Mouse (Mus musculus): ENCODE data around the gene Amdhd2.
A peak's percentile ranks its signal among the peaks of the same experiment; 100 is the strongest.
"Not testable (repeated sequence)": the region's sequence is repeated elsewhere in the genome, so short reads cannot be mapped to it uniquely, and the experiment has no call there.

Gene Amdhd2

DNA sequence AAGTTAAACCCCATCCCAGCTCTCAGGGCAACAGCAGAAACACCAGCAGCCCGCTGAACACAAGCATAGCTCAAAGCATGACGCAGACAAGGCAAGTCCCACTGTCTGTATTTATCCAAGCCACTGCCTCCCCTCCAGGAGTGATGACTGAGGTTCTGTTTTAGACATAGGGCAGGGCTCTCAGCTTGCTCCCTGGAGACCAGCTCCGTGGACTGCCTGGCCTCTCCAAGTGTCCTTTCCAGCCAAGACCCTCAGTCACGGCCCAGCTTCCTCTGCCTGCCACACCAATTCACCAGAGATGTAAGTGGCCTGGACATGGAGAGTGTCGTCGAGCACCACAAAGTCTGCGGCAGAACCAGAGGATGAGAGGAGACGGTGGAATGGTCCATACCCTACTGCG lies 7.8 kb downstream of the Amdhd2 start:
- DNase-seq, result no peak

DNA sequence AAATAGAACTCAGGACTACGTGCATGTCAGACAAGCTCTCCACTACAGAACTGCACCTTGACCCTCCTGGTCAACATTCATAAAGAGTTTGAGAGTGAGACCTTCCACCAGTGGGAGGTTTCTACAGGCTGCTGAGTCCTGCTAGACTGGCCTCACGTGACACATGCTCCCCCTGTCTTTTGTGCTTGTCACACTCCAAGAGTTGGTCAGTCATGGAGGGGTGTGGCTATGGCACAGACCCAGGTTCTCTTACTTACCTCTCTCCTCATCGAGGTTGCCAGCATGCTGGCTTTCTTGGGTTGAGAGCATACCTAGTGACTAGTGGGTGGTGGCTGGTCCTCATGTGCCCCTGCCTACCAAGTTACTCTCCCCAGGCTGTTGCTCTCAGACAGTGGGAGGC lies 9.1 kb downstream of the Amdhd2 start:
- peak; percentile 73 to 81 for DNase-seq

DNA sequence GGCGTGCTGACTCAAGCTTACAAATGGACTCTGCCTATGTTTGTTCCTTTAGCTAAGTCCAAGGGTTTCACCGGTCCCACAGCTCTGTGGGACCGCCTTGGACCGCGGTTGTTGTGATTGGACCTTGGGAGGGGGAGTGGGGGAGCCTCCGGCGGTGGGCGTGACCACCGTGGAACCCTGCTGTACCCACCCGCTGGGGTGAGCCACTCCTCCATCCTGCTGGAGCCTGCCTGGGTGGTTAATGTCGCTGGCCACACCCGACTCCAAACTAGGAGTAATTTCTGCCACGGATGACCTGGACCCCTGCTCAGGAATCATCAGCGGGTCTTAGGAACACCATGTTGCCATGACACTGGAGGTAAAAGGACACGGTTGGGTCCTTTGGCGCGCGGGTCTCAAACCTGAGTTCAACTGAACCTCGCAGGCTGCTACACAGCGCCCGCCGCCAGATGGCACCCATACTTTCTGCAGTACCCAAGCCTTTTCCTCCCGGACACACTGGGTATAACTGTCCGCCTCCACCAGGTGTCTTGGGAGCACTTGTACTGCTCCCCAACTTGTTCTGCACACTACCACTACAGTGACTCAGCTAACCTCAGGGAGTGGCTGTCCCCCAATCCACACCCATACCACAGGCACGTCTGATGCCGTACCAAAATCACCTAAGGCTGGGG lies 11.5 kb downstream of the Amdhd2 start:
- peak; percentile 84 to 89 for DNase-seq

DNA sequence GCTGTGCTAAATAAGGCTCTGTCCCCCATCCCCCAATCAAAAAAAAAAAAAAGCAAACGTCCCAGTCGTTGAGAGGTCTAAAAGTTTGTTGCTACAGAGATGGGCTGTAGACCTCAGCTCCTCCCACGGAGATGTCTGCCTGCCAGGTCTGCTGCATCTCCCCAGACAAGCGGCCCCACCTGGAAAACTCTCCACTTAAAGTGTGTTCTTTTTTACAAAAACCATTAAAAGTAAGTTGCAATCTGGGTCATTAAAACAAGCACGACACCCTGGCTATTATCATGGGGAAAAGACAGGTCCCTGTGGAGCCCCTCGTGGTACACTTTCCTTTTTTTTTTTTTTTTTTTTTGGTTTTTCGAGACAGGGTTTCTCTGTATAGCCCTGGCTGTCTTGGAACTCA lies 12.2 kb downstream of the Amdhd2 start:
- DNase-seq, result no peak

DNA sequence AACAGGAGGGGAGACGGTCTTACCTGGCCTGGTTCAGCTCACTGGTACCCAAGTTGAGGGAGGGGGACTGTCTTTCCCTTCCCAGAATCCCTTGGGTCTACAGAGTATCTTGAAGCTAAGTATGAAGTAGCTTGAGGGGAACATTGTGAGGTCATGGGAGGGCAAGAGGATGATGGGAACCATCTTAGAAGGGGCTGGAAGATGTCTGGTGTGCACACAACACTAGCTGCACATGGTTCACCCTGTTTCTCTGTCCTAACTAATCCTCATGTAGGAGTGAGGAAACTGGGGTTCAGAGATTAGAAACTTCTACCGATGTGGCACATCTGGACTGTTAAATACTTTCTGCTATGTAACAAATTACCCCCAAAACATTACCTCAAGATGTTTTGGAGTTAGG lies 12.7 kb downstream of the Amdhd2 start, which contains the start of gene Pdpk1:
Gene Pdpk1, minus strand, starts transcription at position 101 of the 400 bp plus-strand sequence.
- no peak for DNase-seq

DNA sequence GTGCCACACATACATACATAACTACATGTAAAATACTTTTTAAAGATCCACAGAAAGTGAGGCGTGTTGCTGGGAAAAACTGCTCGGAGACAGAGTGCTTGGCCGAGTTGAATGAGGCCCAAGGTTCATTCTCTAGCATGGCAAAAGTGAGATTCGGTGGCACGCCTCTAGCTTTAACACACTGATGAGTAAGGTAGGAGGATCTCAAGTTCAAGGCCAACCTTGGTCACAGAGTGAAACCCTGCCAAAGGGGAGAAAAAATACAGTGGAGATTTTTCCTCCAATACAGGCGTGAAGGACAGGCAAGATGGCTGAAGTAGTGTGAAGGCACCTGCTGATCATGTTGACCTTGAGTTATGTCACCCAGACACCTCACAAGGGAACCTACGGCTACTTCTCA lies 14.1 kb downstream of the Amdhd2 start:
- no peak for DNase-seq

DNA sequence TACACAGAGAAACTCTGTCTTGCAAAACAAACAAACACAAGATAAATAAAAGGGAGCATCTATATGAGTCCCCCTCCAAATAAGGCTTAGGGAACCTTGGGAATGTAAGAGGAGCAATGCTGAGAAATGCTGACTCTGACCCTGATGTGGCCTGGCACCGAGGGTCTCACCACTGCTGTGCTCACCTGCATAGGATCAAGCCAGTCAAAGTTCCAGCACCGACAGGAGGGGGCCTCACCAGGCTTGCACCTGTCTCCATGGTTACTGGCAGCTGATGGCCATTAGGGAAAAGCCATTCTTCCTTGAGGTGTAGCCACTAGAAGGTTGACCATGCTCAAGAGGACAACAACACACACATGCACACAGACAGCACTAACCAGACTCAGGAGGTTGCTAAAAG lies 20.7 kb downstream of the Amdhd2 start:
- DNase-seq, result no peak

DNA sequence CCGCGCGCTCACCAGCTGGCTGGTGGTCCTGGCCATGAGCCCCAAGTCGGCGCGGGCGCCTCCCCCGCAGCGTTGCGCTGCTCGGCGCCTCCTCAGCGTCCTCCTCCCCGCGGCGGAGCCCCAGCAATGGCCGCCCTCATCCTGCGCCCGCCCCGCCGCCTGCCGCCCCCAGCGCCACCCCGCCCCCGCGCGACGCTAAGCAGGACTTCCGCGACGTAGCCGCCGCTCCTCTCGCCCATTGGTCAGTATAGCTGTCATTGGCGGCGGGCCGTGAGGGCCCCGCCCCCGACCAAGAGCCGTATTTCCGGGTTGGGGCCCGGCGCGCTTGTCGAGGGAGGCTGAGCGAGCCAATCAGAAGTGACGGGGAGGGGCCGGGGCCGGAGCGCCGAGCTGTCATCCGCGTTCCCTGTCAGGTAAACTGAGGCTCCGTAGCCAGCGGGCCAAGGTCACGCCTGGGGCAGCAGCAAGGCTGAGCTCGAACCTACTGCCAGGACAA lies 22.1 kb downstream of the Amdhd2 start:
- peak; percentile 97 for DNase-seq

DNA sequence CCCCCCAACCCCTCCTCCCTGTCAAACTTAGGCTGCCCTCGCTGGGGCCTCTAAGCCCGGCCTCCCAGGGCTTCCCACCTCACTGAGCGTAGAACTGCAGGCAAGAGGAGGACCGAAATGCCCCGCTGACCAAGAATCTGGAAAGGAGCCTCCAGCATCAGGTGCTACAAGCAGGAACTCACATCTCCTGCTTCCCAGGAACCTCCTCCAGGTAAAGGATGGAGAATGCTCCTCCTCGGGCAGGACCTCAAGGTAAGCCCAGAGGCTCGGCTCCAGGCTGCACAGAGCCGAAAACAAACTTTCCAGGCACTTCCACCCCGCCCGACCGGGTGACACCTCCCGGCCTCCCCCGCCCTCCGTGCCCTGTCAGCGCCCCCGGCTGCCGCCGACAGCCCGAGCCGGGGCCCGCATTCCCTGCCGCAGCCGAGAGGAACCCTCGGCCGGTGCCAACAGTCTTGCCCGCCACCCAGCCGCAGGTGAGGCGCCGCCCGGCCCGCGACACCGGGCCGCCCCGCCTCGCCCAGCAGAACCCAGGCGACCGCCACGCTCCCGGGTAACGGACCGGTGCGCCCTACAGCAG lies 22.6 kb downstream of the Amdhd2 start:
- peak; percentile 38 to 39 for DNase-seq

DNA sequence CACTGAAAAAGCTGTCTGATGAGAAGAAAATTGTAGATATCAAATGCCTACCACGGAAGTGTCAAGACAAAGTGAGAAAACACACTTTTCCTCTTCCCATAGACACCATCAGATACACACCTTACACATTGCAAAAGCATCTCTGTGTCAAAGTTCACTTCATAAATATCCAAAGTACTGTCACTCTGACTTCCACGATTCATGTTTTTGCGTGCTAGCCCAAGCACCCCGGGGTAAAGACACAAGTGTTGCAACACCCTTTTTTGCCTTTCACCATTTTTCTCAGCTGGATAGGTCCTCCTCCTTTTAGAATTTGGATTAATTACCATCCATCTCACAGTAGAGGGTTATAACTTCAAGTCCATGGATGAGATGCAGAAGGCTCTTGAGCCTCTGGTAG lies 23.6 kb downstream of the Amdhd2 start:
- DNase-seq, result no peak

DNA sequence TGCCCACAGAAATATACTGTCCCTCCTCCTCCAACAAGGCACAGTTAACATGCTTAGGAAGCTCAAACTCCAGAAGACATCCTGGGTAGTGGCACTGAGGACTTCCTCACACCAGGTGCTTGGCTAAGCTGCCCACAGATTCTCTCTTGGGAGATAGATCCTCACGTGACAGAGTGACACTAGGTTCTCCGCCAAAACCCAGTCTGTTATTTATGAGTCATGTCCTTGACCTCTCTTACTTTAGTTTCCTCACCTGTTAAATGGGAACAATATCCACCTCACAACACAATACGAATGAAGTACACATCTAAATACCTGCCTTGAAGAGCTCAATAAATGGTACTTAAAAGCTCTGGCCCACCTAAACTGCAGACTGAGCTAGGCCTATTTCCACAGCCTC lies 24.3 kb downstream of the Amdhd2 start:
- DNase-seq, result peak in 1 of 2 experiments; percentile 1

DNA sequence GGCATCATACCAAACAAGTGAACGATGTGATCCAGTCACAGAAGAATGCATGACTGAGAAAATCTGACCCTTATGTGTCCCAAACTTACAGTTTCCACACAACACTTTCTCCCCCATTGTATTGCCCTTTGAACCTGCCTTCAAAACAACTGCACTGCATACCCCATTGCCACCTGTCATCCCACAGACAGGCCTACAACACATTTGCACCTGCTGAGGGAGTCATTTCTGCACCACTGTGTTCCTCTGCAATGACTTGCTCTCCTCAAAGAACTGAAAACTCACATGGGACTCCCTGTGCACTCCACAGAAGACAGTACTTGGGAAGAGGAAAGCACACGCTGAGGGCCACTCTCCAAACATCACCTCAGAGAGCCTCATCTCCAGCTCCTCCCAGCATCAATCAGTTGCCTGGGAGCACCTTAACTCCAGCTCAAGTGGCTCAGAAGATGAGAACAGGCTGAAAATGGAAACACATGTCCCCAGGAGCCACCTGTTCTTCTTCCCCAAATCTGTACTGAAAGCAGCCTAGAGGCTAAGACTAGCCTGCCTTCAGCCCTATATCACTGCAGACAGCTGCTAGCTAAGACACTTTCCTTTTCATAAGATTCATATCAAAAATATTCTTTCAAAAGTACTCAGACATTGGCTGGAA lies 26.2 kb downstream of the Amdhd2 start:
- DNase-seq, result peak in 1 of 2 experiments; percentile 2

DNA sequence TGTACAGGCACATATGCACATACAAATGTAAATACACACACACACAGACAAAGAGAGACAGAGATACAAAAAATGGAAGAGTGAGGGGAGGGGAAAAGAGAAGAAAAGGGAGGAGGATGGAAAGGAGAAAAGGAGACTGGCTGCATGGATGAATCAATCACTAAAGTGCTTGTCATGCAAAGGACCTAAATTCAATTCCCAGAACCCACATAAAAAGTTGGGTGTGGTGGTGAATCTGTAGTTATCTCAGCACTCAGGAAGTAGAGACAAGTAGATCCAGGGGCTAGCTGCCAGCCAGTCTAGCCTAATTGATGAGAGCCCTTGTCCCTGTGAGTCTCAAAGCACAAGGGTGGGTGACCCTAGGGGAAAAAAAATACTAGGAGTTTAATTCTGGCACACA lies 29.5 kb downstream of the Amdhd2 start:
- peak in 1 of 2 experiments; percentile 3 for DNase-seq

DNA sequence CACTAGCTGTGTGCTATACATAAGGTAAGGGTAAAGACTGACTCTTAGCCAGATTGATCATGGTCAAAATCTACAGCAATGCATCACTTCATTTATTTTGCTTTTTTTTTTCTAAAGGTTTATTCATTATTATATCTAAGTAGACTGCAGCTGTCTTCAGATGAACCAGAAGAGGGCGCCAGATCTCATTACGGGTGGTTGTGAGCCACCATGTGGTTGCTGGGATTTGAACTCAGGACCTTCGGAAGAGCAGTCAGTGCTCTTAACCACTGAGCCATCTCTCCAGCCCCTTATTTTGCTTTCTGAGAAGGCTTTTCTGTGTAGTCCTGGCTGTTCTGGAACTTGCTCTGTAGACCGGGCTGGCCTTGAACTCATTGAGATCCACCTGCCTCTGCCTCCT lies 30.6 kb downstream of the Amdhd2 start:
- DNase-seq, result not testable (repeated sequence)

DNA sequence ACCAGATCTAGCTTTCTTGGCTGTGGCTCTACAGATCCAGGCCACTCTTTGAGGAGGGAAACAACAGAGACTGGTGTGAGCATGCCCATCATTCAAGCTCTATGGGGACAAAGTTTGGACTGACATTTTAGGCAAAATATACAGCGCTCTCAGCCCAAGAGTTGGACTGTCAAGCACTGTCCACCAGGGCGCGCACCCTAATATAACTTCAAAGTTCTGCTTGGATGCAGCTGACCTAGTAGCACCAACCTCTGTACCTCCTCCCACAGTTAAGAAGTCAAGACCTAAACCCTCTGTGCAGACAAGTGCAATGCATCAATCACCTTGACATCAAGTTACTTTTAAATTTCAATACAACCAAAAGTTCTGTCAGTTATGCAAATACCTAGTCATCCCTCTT lies 32.0 kb downstream of the Amdhd2 start:
- no peak for DNase-seq

DNA sequence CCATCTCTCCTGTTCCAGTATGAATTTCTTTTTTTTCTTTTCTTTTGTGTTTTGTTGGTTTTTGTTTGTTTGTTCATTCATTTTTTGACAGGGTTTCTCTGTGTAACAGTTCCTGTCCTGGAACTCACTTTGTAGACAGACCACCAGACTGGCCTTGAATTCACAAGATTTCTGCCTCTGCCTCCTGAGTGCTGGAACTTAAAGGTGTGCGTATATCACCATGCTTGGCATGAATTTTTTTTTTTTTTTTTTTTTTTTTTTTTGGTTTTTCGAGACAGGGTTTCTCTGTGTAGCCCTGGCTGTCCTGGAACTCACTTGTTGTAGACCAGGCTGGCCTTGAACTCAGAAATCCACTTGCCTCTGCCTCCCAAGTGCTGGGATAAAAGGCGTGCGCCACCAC lies 34.3 kb downstream of the Amdhd2 start:
- DNase-seq, result not testable (repeated sequence)

DNA sequence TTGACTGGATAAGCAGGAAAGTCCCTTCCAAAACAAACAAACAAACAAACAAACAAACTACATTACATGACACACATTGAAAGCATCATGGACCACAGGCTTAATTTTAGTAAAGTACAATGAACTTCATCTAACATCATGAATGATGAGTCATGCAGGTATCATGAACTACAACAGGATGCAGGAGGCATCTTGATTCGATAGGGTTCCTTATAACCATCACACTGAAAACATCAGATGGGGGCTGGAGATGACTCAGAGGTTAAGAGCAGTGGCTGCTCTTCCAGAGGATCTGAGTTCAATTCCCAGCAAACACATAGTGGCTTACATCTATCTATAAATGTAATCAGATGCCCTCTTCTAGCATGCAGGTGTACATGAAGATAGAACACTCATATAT lies 36.0 kb downstream of the Amdhd2 start:
- no peak for DNase-seq

DNA sequence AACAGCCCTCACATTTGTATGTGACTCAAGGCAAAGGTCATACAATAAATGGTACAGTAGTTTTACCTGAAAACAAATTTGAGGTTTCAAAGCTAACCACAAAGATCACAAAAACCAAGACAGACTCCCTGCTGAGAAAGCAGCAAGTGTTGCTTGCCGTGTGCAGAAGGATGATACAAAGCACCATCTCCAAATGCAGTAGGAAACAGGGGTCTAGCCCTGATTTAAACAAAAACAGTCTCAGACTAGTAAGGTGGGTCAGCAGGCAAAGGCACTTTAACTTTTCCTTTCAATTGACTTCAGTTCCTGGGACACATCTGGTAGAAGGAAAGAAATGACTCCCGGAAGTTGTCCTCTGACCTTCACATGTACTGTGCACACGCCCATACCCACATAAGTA lies 36.8 kb downstream of the Amdhd2 start:
- DNase-seq, result no peak

DNA sequence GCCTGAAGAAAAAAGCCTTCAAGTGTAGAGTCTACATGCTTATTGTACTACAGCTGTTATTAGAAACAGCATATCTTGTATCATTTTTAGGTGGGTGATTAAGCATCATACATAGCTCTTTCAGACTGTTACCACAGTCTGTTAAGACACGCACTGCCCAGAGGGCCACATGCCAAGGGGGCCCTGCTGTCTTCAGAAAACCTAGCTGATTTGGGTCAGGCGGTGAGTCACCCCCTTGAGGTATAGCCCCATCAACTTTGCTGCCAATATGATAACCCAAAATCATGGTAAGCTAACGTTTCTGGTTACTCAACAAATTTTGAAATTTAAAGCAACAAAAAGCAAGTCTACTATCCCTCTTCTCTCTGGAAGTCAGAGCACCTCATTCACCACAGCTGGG lies 44.1 kb downstream of the Amdhd2 start:
- DNase-seq, result no peak

DNA sequence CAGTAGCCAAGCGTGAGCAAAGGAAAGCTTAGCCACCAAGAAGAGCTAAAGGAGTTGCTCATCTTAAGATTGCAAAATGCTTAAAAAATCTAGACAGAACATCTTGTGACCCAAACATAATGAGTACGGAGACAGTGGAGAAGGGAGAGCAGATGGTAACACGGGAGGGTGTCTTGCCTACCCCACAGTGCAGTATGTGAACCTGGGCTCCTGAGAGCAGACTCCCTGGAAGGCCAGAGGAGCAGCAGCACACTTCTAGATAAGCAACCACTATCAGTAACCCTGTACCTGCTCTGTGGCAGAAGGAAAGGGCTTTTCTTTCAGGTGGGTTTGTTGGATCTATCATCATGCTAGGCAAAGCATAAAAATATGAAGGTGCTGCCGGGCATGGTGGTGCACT lies 50.5 kb downstream of the Amdhd2 start:
- DNase-seq, result no peak

DNA sequence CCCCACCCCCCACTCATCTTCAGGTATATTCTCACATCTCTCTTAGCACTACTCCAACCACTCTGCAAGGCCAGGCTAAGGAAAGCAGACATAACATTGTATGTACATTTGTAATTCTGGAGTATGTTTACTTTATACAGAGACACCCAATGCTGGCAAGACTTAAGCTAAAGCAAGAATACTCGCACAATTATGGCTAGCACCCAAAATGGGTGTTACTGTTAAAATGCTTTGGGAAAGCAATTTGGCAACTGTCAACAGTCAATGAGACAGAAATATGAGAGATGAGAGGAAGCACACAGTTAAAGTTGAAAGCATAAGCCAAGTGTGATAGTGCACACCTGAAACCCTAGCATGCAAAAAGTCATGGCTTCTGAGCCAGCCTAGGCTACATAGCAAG lies 52.3 kb downstream of the Amdhd2 start:
- no peak for DNase-seq

DNA sequence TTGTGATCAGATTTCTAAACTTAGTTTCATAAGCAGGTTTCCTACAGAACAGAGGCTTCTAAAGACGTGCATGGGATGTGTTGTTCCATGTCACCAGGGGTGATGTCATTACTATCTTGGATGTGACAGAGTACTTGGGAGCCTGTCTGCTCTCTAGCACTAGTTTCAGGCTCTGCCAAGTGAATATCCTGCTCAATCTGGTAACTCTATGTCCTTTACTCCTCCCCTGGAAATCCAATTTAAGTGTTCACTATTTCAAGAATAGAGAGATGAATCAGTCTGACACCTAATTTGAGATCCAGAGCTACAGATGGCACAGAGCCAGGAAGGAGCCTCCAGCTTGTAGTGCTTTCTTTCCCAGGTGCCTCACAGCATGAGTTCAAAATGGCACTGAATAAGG lies 54.7 kb downstream of the Amdhd2 start:
- DNase-seq, result no peak
